Mouse (Mus musculus) left cerebral cortex, adult 2 months (tissue): ENCODE measurements around the gene Tshz2. TPM values are rescaled to one million over a fixed set of nuclear protein-coding genes. Genes with fewer than 3 reads are reported as not detected.
"Not testable (repeated sequence)": the region's sequence is repeated elsewhere in the genome, so short reads cannot be mapped to it uniquely, and the experiment has no call there.

Source experiments
- DNase-seq, 2 experiments: peaks; one replicate each; pipeline ENCODE4 v3.0.0; 2021 to 2022; ENCODE audit warnings: low spot score in 2 of 2, mixed read lengths in 1 of 2; ENCODE audit errors: extremely low spot score in 1 of 2
- H3K27ac ChIP-seq: fragments of 200-600 bp; 2 replicates; pipeline ENCODE4 v1.8.1; 2022
- H3K4me3 ChIP-seq: fragments of 200-600 bp; 2 replicates; pipeline ENCODE4 v1.8.1; 2022
- CTCF ChIP-seq: fragments of 200-600 bp; IDR thresholded peaks from 2 replicates; pipeline ENCODE4 v1.8.1; 2022; ENCODE audit warnings: antibody characterized with exemption, mild to moderate bottlenecking, moderate library complexity
- intact Hi-C: fragments of 180-260 bp; cut with DNase I; formaldehyde crosslinking; loops from one replicate; pipeline ENCODE4 v1.15.1; 2025
- total RNA-seq, 2 experiments: library from RNA; stranded (reverse); gene quantifications; 2 replicates each; pipeline ENCODE4 v1.2.3; 2021

The Tshz2 gene
- total RNA-seq, 2 experiments from 2014 or later, result 38.2 to 46.1 TPM

DNA sequence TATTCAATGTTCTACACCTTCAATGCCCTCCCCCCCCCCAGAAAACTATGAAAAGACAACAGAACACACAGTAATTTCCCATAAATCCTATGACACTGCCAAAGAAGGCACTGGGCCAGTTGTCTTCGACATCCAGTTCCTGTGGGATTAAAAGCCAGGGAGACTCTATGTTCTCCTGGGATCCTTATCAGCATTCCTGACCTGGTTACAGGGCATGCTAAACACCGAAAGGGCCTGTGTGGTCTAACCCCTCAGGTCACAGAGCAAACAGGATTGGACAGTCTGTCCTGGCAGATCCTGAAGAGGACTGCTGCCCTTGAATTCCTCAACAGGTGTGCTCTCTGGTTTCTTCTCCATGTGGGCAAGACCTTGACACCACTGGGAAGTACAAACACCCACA, 145.0 kb downstream of the Tshz2 start:
- no peak overlapping the region for H3K27ac ChIP-seq
- no peak for DNase-seq
- intact Hi-C loops, result no loop called here
- no peak overlapping the region for H3K4me3 ChIP-seq
- TF ChIP-seq CTCF, result no peak

DNA sequence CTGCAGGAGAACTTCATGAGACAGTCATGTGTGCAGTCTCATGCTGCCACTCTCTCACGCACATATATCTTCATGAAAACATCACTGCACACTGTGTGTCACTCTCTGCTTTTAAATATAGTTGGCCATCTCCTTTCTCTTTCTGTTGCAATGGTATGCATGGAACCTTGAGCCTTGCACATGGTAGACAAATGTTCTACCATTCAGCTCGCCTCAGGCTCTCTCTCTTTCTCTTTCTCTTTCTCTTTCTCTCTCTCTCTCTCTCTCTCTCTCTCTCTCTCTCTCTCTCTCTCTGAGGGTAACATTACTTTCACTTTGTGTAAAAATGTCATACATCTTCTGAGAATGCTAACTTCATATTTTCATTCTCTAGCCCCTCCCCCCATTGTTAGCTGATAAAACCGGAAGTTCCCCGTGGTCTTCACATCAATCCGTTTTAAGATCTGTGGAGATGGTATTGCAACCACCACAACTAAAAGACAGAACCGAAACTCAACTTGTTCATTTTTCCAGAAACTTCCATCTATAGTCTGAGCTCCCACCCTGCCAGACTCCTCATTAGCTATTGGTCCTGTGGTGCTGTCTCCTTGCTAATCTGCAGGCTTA, 146.0 kb downstream of the Tshz2 start:
- TF ChIP-seq CTCF, result no peak
- no peak overlapping the region for H3K4me3 ChIP-seq
- no peak for DNase-seq
- no peak overlapping the region for H3K27ac ChIP-seq
- intact Hi-C loops, result no loop called here

DNA sequence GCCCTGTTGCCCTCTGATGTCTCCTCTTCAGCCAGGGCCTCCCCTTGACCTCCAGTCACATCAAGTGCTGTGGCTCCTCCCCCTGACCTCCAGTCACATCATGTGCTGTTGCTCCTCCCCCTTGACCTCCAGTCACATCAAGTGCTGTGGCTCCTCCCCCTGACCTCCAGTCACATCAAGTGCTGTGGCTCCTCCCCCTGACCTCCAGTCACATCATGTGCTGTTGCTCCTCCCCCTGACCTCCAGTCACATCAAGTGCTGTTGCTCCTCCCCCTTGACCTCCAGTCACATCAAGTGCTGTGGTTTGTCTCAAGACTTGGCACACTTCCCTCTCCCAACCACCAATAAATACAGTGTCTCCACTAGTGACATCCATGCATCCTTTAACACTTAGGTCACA, 148.9 kb downstream of the Tshz2 start:
- H3K27ac ChIP-seq, H3K4me3 ChIP-seq, intact Hi-C loops, DNase-seq: not testable (repeated sequence)

GRCm38 (mm10) chr2:169782874-169783680, 150.3 kb downstream of the Tshz2 start:
- Histone ChIP-seq H3K4me3 (no peak overlapping the region), H3K27ac (no peak overlapping the region)
- intact Hi-C loops, result no loop called here
- TF ChIP-seq CTCF, result no peak
- peak in 1 of 2 experiments; percentile 16 for DNase-seq

GRCm38 (mm10) chr2:169783681-169784033, 150.8 kb downstream of the Tshz2 start:
- intact Hi-C loops, result no loop called here
- no peak for DNase-seq
- TF ChIP-seq CTCF, result no peak
- Histone ChIP-seq H3K4me3 (no peak overlapping the region), H3K27ac (no peak overlapping the region)

GRCm38 (mm10) chr2:169787381-169787780, 154.6 kb downstream of the Tshz2 start:
- no peak overlapping the region for H3K4me3 ChIP-seq

DNA sequence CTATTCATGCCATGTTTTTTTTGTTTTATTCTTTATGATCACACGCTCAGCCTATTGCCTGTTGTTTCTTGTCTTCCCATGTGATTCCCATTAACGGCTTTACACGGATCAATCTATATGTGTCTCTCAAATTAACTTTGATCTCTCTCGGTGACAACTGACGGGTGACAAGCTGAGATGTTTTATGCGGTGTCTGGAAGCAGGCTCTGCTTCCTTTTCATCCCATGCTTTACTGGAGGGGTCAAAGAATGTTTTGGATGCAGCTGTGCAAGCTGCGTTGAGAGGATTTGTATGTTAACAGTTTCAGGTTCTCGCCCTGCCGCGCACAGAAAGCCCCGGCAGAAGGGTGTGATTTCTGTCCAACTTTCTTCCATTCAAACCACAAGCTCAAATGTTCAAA, 155.1 kb downstream of the Tshz2 start:
- no peak for TF ChIP-seq CTCF
- Histone ChIP-seq H3K27ac (no peak overlapping the region), H3K4me3 (no peak overlapping the region)
- intact Hi-C loops, result no loop called here
- no peak for DNase-seq

More at GRCm38 (mm10) chr2:169787381-169787780, 154.6 kb downstream of the Tshz2 start:
- intact Hi-C loops, result no loop called here
- H3K27ac ChIP-seq, result no peak overlapping the region
- DNase-seq, result no peak
- TF ChIP-seq CTCF, result no peak

DNA sequence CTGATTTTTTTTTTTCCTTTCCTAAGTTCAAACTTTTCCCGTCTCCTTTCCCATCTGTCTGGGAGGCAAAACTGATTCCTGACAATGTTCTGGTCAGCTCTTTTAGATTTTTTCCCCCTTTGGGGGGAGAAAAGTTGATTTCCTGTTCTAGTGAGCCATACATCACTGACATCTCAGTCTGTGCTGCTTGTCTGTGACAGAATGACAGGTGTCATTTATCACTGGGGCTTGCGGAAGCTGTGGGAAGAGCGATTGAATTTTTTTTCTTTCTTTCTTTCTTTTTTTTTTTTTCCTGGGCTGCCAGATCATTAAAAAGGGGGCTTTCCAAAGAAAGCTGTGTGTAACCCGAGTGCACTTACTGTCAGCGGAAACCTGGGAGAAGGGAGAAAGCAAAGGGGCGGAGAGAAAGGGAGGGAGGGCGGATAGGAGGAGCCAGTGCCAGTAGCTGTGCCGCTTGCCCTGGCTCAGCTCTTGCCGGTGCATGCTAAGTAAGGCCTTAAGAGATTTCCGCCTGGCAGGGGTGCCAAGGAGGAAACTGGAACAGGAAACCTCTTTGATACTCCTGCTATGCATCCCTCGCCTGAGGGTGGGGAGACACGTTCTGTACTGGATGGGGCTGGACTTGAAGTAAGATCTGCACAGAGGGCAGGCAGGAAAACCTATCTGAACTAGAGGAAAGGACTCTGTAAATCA, 157.8 kb downstream of the Tshz2 start:
- DNase-seq, result peak; percentile 22 to 43
- intact Hi-C loops, result no loop called here
- TF ChIP-seq CTCF, result no peak
- Histone ChIP-seq H3K4me3 (peak overlapping the region; percentile 36), H3K27ac (no peak overlapping the region)

DNA sequence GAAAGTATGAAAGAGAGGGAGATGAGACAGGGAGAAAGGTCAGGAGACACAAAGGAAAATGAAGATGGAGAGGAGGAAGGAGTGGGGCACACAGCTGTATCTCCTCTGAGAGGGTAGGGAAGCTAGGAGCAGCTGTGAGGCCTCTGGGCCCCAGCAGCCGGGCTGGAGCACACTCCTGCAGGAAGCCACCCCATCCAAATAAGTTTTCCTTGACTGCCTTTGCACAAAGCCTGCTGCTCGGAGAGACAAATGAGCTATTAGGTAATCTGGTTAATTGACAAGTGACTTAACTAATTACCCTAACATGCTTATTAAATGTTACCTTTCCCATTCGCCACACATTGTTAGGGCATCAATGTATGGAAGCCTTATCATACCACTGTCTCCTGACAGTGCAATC, 159.9 kb downstream of the Tshz2 start:
- no peak for TF ChIP-seq CTCF
- no peak overlapping the region for H3K27ac ChIP-seq
- H3K4me3 ChIP-seq, result no peak overlapping the region
- DNase-seq, result no peak
- intact Hi-C loops, result no loop called here

GRCm38 (mm10) chr2:169802241-169802640, 169.4 kb downstream of the Tshz2 start:
- no peak overlapping the region for H3K27ac ChIP-seq
- DNase-seq, result no peak
- no peak overlapping the region for H3K4me3 ChIP-seq
- no peak for TF ChIP-seq CTCF
- intact Hi-C loops, result no loop called here

DNA sequence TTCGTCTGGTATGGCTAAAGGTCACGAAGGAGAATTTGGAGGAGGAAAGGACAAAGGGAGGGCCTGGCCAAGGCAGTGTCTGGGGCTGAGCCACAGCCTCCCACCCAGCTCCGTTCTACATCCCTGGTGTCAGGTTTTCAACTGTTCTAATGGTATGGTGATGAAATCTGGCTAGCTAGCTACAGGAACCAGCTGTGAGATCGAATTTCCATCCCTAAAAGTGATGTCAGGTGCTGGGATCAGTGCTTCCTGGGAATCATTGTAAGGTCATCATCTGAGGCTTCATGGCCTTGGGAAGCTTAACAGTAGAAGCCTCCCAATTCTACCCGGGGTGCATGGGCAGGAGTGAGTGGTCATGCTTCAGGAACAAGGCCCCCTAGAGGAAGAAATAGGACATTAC, 171.6 kb downstream of the Tshz2 start:
- Histone ChIP-seq H3K27ac (no peak overlapping the region), H3K4me3 (no peak overlapping the region)
- no peak for TF ChIP-seq CTCF
- intact Hi-C loops, result no loop called here
- no peak for DNase-seq

- no peak overlapping the region for H3K27ac ChIP-seq
- intact Hi-C loops, result no loop called here
- DNase-seq, result no peak
- no peak overlapping the region for H3K4me3 ChIP-seq
- TF ChIP-seq CTCF, result no peak
These were observed 172.7 kb downstream of the Tshz2 start for GRCm38 (mm10) chr2:169805545-169805944.
